Mouse (Mus musculus) testis, adult 2 months (tissue): ENCODE data around the gene Cdc42ep4.

Experiments used
- CTCF ChIP-seq: fragments of 200-500 bp; IDR thresholded peaks from 2 replicates; pipeline ENCODE4 v1.5.1; 2012; ENCODE audit warnings: low read depth, mild to moderate bottlenecking, inconsistent platforms, low read length, moderate library complexity; ENCODE audit not compliant: control insufficient read depth, insufficient read depth, insufficient replicate concordance
- POLR2A ChIP-seq: fragments of 200-500 bp; IDR thresholded peaks from 2 replicates; pipeline ENCODE4 v1.6.1; 2012; ENCODE audit warnings: low read depth, mild to moderate bottlenecking, inconsistent platforms, low read length, moderate library complexity; ENCODE audit not compliant: control insufficient read depth

DNA sequence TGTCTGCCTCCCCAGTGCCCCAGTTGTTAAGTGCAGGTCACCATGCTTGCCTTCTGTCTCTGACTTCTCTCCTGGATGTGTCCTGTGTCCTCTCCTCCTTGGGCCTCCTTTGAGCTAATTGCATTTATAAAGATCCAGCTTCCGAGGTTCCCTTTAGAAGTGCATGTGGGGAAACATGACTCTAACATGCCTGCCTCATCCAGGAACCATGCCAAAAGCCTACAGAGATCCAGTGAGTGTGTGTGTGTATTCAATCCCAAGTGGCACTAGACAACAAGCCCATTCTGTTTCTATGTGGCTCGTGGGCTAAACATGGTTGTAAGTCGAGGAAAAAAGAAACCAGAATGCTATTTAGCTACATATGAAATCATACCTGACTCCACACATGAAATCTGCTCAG lies 16.7 kb upstream of the Cdc42ep4 start:
- TF ChIP-seq POLR2A (no peak), CTCF (no peak)
